Mouse (Mus musculus) left cerebral cortex, postnatal 10 days (tissue): ENCODE measurements at regions not wholly inside any gene's neighbourhood (a gene's known extent, or its start where the extent isn't known, plus 50 kb on each side); places are given as distances from the start of the nearest gene placed in this dataset.
A peak's percentile ranks its signal among the peaks of the same experiment; 100 is the strongest.

ENCODE experiments used
- DNase-seq, 2 experiments: peaks; one replicate each; pipeline ENCODE4 v3.0.0; 2021 to 2022; ENCODE audit warnings: low spot score in 2 of 2, mixed read lengths in 1 of 2; ENCODE audit errors: extremely low spot score in 1 of 2
- intact Hi-C: fragments of 180-260 bp; cut with DNase I; formaldehyde crosslinking; loops from one replicate; pipeline ENCODE4 v1.15.1; 2025

- DNase-seq, result no peak
- intact Hi-C loops, result no loop called here
Observed at GRCm38 (mm10) chrX:12344805-12345555, 184.8 kb upstream of the Bcor start.

GRCm38 (mm10) chrX:12346856-12347255 is 186.7 kb upstream of the Bcor start:
- no peak for DNase-seq
- intact Hi-C loops, result no loop called here

GRCm38 (mm10) chrX:12348117-12348516 is 188.0 kb upstream of the Bcor start:
- intact Hi-C loops, result no loop called here
- DNase-seq, result no peak

GRCm38 (mm10) chrX:12354875-12355274 is 194.7 kb upstream of the Bcor start:
- intact Hi-C loops, result no loop called here

GRCm38 (mm10) chrX:12358026-12358425 is 197.9 kb upstream of the Bcor start:
- no peak for DNase-seq
- intact Hi-C loops, result no loop called here

More at GRCm38 (mm10) chrX:12354875-12355274, 194.7 kb upstream of the Bcor start:
- DNase-seq, result no peak

- intact Hi-C loops, result no loop called here
- peak in 1 of 2 experiments; percentile 23 for DNase-seq
Observed at GRCm38 (mm10) chrX:12365582-12366323, 205.6 kb upstream of the Bcor start.

- intact Hi-C loops, result no loop called here
- DNase-seq, result no peak
Observed at GRCm38 (mm10) chrX:12366801-12367200, 206.6 kb upstream of the Bcor start.

- DNase-seq, result no peak
- intact Hi-C loops, result no loop called here
Observed at GRCm38 (mm10) chrX:12373670-12374069, 213.5 kb upstream of the Bcor start.

GRCm38 (mm10) chrX:12375796-12376195 is 211.8 kb upstream of the Atp6ap2 start:
- DNase-seq, result no peak
- intact Hi-C loops, result no loop called here

GRCm38 (mm10) chrX:12376238-12376980 is 211.2 kb upstream of the Atp6ap2 start:
- intact Hi-C loops, result no loop called here
- DNase-seq, result no peak

- intact Hi-C loops, result no loop called here
- DNase-seq, result no peak
Observed at GRCm38 (mm10) chrX:12377441-12377840, 210.2 kb upstream of the Atp6ap2 start.

GRCm38 (mm10) chrX:12392145-12392825 is 195.3 kb upstream of the Atp6ap2 start:
- peak in 1 of 2 experiments; percentile 6 for DNase-seq
- intact Hi-C loops, result no loop called here

- intact Hi-C loops, result no loop called here
Observed at GRCm38 (mm10) chrX:12409319-12409718, 178.3 kb upstream of the Atp6ap2 start.

GRCm38 (mm10) chrX:12425566-12425965 is 162.0 kb upstream of the Atp6ap2 start:
- intact Hi-C loops, result no loop called here
- no peak for DNase-seq

More at GRCm38 (mm10) chrX:12409319-12409718, 178.3 kb upstream of the Atp6ap2 start:
- no peak for DNase-seq

- DNase-seq, result no peak
- intact Hi-C loops, result no loop called here
Observed at GRCm38 (mm10) chrX:12426664-12427063, 160.9 kb upstream of the Atp6ap2 start.

GRCm38 (mm10) chrX:12432289-12432688 is 155.3 kb upstream of the Atp6ap2 start:
- intact Hi-C loops, result no loop called here
- DNase-seq, result no peak

- DNase-seq, result no peak
- intact Hi-C loops, result no loop called here
Observed at GRCm38 (mm10) chrX:12435656-12436055, 151.9 kb upstream of the Atp6ap2 start.

- DNase-seq, result peak in 1 of 2 experiments; percentile 38
- intact Hi-C loops, result no loop called here
Observed at GRCm38 (mm10) chrX:12436106-12436505, 151.5 kb upstream of the Atp6ap2 start.

- intact Hi-C loops, result no loop called here
- DNase-seq, result peak; percentile 7 to 18
Observed at GRCm38 (mm10) chrX:12439447-12439846, 148.2 kb upstream of the Atp6ap2 start.
